Mouse (Mus musculus): ENCODE results near the gene Exog. TPM values are rescaled to one million over a fixed set of nuclear protein-coding genes. Genes with fewer than 3 reads are reported as not detected.

The Exog gene
- total and polyA plus RNA-seq, 3 experiments: 2.8 to 15.0 (median 5.9) TPM

DNA sequence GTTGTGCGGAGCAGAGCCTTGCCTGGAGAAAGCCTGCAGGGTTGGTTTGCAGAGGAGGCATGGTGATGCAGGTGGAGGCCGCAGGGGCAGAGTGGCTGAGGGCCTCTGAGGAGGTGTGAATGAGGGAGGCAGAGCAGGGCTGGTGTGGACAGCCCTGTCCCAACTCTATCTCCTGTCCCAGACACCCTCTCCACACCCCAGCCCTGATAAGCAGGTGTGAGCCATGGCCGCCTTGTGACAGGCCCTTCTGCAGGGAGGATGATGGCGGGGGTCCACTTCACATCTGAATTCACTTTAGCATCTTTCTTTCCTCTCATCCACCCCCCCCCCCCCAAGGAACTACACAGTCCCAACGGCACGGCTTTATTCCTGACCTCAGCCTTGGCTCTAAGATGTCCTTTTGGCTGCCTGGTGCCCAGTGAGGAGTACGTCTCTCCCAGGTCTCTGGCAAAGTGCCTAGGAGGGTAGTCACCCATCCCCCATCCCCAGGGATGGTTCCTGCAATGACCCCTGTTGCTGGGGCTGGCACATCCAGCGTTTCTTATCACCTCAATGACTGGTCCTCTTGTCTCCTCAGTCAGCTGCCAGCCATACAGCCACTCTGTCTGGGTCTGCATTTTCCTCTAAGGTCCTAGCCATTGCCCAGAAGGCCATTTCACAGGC is 25.1 kb downstream of the Exog start:
- TF ChIP-seq GATA1 (IDR thresholded peaks at IDR 0.05; ENCODE audit: borderline replicate concordance, low read length) (no peak), POLR2AphosphoS5 (IDR thresholded peaks at IDR 0.05; ENCODE audit: insufficient replicate concordance, low read depth, low read length) (no peak), CTCF (IDR thresholded peaks at IDR 0.05; ENCODE audit: low read depth, low read length) (no peak), GATA2 (IDR thresholded peaks at IDR 0.05; ENCODE audit: borderline replicate concordance, low read depth, low read length) (no peak), TAL1 (conservative IDR thresholded peaks at IDR 0.05; ENCODE audit: low read depth, low read length) (no peak)
- Histone ChIP-seq H3K4me1 (ENCODE audit: insufficient read depth, low read depth, low read length) (peaks cover 12% of the 10 kb centered on the region), H3K36me3 (replicated peaks) (peaks cover 50% of the 10 kb centered on the region), H3K27me3 (ENCODE audit: insufficient read depth, low read length) (no peaks in the 10 kb centered on the region), H3K4me3 (ENCODE audit: low read depth, low read length) (no peak overlapping the region), H3K9me3 (replicated peaks) (peaks cover 3% of the 10 kb centered on the region)
- DNase-seq (ENCODE audit: low spot score) (no peak), ATAC-seq (ENCODE audit: extremely low read depth, insufficient number of reproducible peaks, low FRiP score, poor library complexity, severe bottlenecking) (no peak)

GRCm38 (mm10) chr9:119472412-119472918 is 27.7 kb downstream of the Exog start:
- Histone ChIP-seq H3K36me3 (replicated peaks) (peaks cover 27% of the 10 kb centered on the region), H3K4me3 (ENCODE audit: low read depth, low read length) (no peak overlapping the region), H3K9me3 (replicated peaks) (peaks cover 5% of the 10 kb centered on the region), H3K4me1 (ENCODE audit: insufficient read depth, low read depth, low read length) (peaks cover 9% of the 10 kb centered on the region), H3K27me3 (ENCODE audit: insufficient read depth, low read length) (no peaks in the 10 kb centered on the region)
- ATAC-seq (ENCODE audit: extremely low read depth, insufficient number of reproducible peaks, low FRiP score, poor library complexity, severe bottlenecking): no peak
- TF ChIP-seq CTCF (IDR thresholded peaks at IDR 0.05; ENCODE audit: low read depth, low read length) (no peak), GATA2 (IDR thresholded peaks at IDR 0.05; ENCODE audit: borderline replicate concordance, low read depth, low read length) (no peak)
- no peak for DNase-seq (ENCODE audit: low spot score)

DNA sequence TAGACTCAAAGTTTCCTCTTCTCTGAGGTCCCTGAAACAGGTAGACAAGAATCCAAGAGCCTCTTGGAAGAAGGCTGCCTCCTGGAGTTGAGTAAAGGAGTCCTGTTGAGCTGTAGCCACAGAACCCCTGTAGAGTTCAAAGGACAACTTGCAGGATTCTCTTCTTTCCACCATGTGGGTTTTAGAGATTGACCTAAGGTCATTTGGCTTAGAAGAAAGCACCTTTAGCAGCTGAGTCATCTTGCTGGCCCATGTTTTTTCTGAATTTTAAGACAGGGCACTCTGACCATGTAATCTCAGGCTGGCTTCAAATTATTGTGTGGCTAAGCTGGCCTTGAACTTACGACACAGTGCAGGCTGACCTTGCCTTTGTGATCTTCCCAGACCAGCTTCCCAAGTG is 28.3 kb downstream of the Exog start:
- TF ChIP-seq GATA1 (IDR thresholded peaks at IDR 0.05; ENCODE audit: borderline replicate concordance, low read length) (no peak), GATA2 (IDR thresholded peaks at IDR 0.05; ENCODE audit: borderline replicate concordance, low read depth, low read length) (no peak), POLR2AphosphoS5 (IDR thresholded peaks at IDR 0.05; ENCODE audit: insufficient replicate concordance, low read depth, low read length) (no peak), CTCF (IDR thresholded peaks at IDR 0.05; ENCODE audit: low read depth, low read length) (no peak), TAL1 (conservative IDR thresholded peaks at IDR 0.05; ENCODE audit: low read depth, low read length) (no peak)
- ATAC-seq (ENCODE audit: extremely low read depth, insufficient number of reproducible peaks, low FRiP score, poor library complexity, severe bottlenecking): no peak
- no peak for DNase-seq (ENCODE audit: low spot score)
- H3K36me3 ChIP-seq (replicated peaks): peaks cover 22% of the 10 kb centered on the region
- peaks cover 5% of the 10 kb centered on the region for H3K9me3 ChIP-seq (replicated peaks)
- no peak overlapping the region for H3K4me3 ChIP-seq (ENCODE audit: low read depth, low read length)
- H3K27me3 ChIP-seq (ENCODE audit: insufficient read depth, low read length): no peaks in the 10 kb centered on the region
- H3K4me1 ChIP-seq (ENCODE audit: insufficient read depth, low read depth, low read length): peaks cover 9% of the 10 kb centered on the region

DNA sequence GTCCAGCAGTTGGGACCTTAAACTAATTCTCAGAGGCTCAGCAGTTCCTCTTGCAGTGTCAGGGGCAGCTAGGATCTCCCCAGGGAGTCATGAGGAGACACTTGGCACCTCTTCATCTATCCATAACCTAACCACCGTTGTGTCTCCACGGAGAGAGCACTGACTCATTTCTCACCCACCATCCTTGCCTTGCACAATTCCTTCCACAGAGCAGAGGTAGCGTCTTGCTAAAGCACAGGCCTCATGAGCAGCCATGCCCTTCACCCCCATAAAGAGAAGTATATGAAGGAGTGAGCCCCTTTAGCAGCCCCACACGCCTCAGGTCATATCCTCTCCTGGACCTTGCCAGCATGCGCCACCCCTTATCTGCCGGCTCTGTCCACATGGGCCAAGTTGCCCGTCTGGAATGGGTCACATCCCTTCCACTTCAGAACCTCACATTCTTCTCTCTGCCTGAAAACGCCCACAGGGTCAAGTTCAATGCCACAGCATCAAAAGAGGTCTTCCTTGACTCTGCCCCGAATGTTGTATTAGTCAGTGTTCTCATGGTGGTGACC is 28.9 kb downstream of the Exog start:
- peaks cover 5% of the 10 kb centered on the region for H3K9me3 ChIP-seq (replicated peaks)
- H3K4me1 ChIP-seq (ENCODE audit: insufficient read depth, low read depth, low read length): peaks cover 9% of the 10 kb centered on the region
- no peak overlapping the region for H3K4me3 ChIP-seq (ENCODE audit: low read depth, low read length)
- no peak for ATAC-seq (ENCODE audit: extremely low read depth, insufficient number of reproducible peaks, low FRiP score, poor library complexity, severe bottlenecking)
- DNase-seq (ENCODE audit: low spot score): no peak
- no peaks in the 10 kb centered on the region for H3K27me3 ChIP-seq (ENCODE audit: insufficient read depth, low read length)
- TF ChIP-seq POLR2AphosphoS5 (IDR thresholded peaks at IDR 0.05; ENCODE audit: insufficient replicate concordance, low read depth, low read length) (no peak), CTCF (IDR thresholded peaks at IDR 0.05; ENCODE audit: low read depth, low read length) (no peak)
- peaks cover 15% of the 10 kb centered on the region for H3K36me3 ChIP-seq (replicated peaks)

GRCm38 (mm10) chr9:119474717-119475611 is 30.2 kb downstream of the Exog start:
- ATAC-seq (ENCODE audit: extremely low read depth, insufficient number of reproducible peaks, low FRiP score, poor library complexity, severe bottlenecking) (no peak), DNase-seq (ENCODE audit: low spot score) (no peak)
- H3K27me3 ChIP-seq (ENCODE audit: insufficient read depth, low read length): no peaks in the 10 kb centered on the region
- peaks cover 3% of the 10 kb centered on the region for H3K36me3 ChIP-seq (replicated peaks)
- peaks cover 5% of the 10 kb centered on the region for H3K9me3 ChIP-seq (replicated peaks)
- H3K4me3 ChIP-seq (ENCODE audit: low read depth, low read length): no peak overlapping the region
- no peaks in the 10 kb centered on the region for H3K4me1 ChIP-seq (ENCODE audit: insufficient read depth, low read depth, low read length)
- TF ChIP-seq POLR2AphosphoS5 (IDR thresholded peaks at IDR 0.05; ENCODE audit: insufficient replicate concordance, low read depth, low read length) (no peak), GATA2 (IDR thresholded peaks at IDR 0.05; ENCODE audit: borderline replicate concordance, low read depth, low read length) (no peak), TAL1 (conservative IDR thresholded peaks at IDR 0.05; ENCODE audit: low read depth, low read length) (no peak), CTCF (IDR thresholded peaks at IDR 0.05; ENCODE audit: low read depth, low read length) (no peak), GATA1 (IDR thresholded peaks at IDR 0.05; ENCODE audit: borderline replicate concordance, low read length) (no peak)

GRCm38 (mm10) chr9:119477754-119478153 is 33.0 kb downstream of the Exog start:
- ATAC-seq (ENCODE audit: extremely low read depth, insufficient number of reproducible peaks, low FRiP score, poor library complexity, severe bottlenecking) (no peak), DNase-seq (ENCODE audit: low spot score) (no peak)
- Histone ChIP-seq H3K27me3 (ENCODE audit: insufficient read depth, low read length) (no peaks in the 10 kb centered on the region), H3K4me1 (ENCODE audit: insufficient read depth, low read depth, low read length) (no peaks in the 10 kb centered on the region), H3K36me3 (replicated peaks) (no peaks in the 10 kb centered on the region), H3K9me3 (replicated peaks) (peaks cover 14% of the 10 kb centered on the region), H3K4me3 (ENCODE audit: low read depth, low read length) (no peak overlapping the region)
- TF ChIP-seq POLR2AphosphoS5 (IDR thresholded peaks at IDR 0.05; ENCODE audit: insufficient replicate concordance, low read depth, low read length): no peak
- TF ChIP-seq GATA1 (IDR thresholded peaks at IDR 0.05; ENCODE audit: borderline replicate concordance, low read length): no peak
- TF ChIP-seq CTCF (IDR thresholded peaks at IDR 0.05; ENCODE audit: low read depth, low read length): no peak
- no peak for TF ChIP-seq TAL1 (conservative IDR thresholded peaks at IDR 0.05; ENCODE audit: low read depth, low read length)
- no peak for TF ChIP-seq GATA2 (IDR thresholded peaks at IDR 0.05; ENCODE audit: borderline replicate concordance, low read depth, low read length)

Data from G1E (cell line).